In genomic region chr1:172317431-172317830, GRCm38 (mm10) we compare ENCODE assay signal across 18 mouse cellular contexts. TPM values are rescaled to one million over a fixed set of nuclear protein-coding genes. Genes with fewer than 3 reads are reported as not detected.
DNase-seq lines count a peak whose midpoint lies in the region; ATAC-seq and TF ChIP-seq lines count a peak whose summit lies in the region.
"Had no signal": no experiment of that assay in that cellular context is flagged by ENCODE, and none has a peak within 500 bp of the region (broad histone marks: within the 10 kb centered on the region; RNA-seq: fewer than 3 reads in every experiment).

No protein-coding gene starts in this region.

- no peak for ATAC-seq in forebrain, embryonic 12.5 days (ENCODE audit: low FRiP score)
- no peak for ATAC-seq in forebrain, embryonic 16.5 days
- no peak for ATAC-seq in embryonic facial prominence, embryonic 12.5 days (ENCODE audit: insufficient number of reproducible peaks, insufficient read depth, low FRiP score, low TSS enrichment)
- ATAC-seq: activated CD4-positive, CD25-positive, alpha-beta regulatory T cell, adult 4 months; liver, embryonic 12.5 days had no signal

- H3K9ac ChIP-seq in forebrain, embryonic 12.5 days, result no peak overlapping the region
- H3K9ac ChIP-seq in forebrain, embryonic 16.5 days (replicated peaks; ENCODE audit: low read depth, low read length), result no peak overlapping the region; the same call in 1 of the 2 replicates
- H3K9ac ChIP-seq in ES-E14 (ENCODE audit: insufficient read depth, low read depth, low read length, poor library complexity, severe bottlenecking), result peak overlapping the region; percentile 49
- H3K9ac ChIP-seq in embryonic facial prominence, embryonic 12.5 days, result no peak overlapping the region
- H3K9ac ChIP-seq: embryonic facial prominence, embryonic 15.5 days; liver, embryonic 12.5 days had no signal

- H3K4me3 ChIP-seq in forebrain, embryonic 12.5 days (replicated peaks), result no peak overlapping the region
- H3K4me3 ChIP-seq in forebrain, embryonic 16.5 days (replicated peaks; ENCODE audit: low read length), result no peak overlapping the region
- no peak overlapping the region for H3K4me3 ChIP-seq in layer of hippocampus, adult 2 months
- H3K4me3 ChIP-seq in ES-E14 (ENCODE audit: insufficient read depth in 1 of 2, low read depth in 1 of 2, low read length in 2 of 2, poor library complexity in 1 of 2, severe bottlenecking in 1 of 2), result peak overlapping the region; percentile 42 to 45
- no peak overlapping the region for H3K4me3 ChIP-seq in embryonic facial prominence, embryonic 12.5 days
- H3K4me3 ChIP-seq: embryonic facial prominence, embryonic 15.5 days; liver, embryonic 12.5 days; megakaryocyte, embryonic 14.5 days had no signal

- in situ Hi-C loops in ES-E14 (cut with MboI; ENCODE audit: low sequenced_read_pairs in 2 of 2, unreplicated experiment in 2 of 2), result loop anchor here in 1 of 2 experiments (10.0 kb wide), 1 partner anchor 173 kb away; the partner anchor contains the start of gene Dcaf8

- no peak for TF ChIP-seq CTCF in layer of hippocampus, adult 2 months (conservative IDR thresholded peaks at IDR 0.05)

- peak in 1 of 2 experiments; percentile 22 for DNase-seq in layer of hippocampus, adult 2 months (ENCODE audit: low spot score in 2 of 2)
- DNase-seq in layer of hippocampus, adult 11-12 months (ENCODE audit: low spot score), result no peak
- DNase-seq in ES-E14 (ENCODE audit: low read depth, low spot score), result no peak
- DNase-seq in kidney, adult 11 months, result no peak
- DNase-seq in yolk sac, embryonic 10.5 days (ENCODE audit: low spot score), result no peak
- DNase-seq: adrenal gland, postnatal 36 days; kidney, adult 8-10 months; spleen, adult 18-20 months; thymus, postnatal 25 days had no signal

- no peak overlapping the region for H3K4me2 ChIP-seq in forebrain, embryonic 12.5 days
- H3K4me2 ChIP-seq in forebrain, embryonic 16.5 days (ENCODE audit: low read length), result no peak overlapping the region
- H3K4me2 ChIP-seq in embryonic facial prominence, embryonic 12.5 days (replicated peaks), result 0 out of 2 replicates have a peak overlapping the region, but pooled peaks have one; percentile 14
- H3K4me2 ChIP-seq: embryonic facial prominence, embryonic 15.5 days; liver, embryonic 12.5 days had no signal

- no peaks in the 10 kb centered on the region for H3K9me3 ChIP-seq in forebrain, embryonic 12.5 days
- no peaks in the 10 kb centered on the region for H3K9me3 ChIP-seq in forebrain, embryonic 16.5 days (ENCODE audit: control insufficient read depth, low read length)
- no peaks in the 10 kb centered on the region for H3K9me3 ChIP-seq in ES-E14 (ENCODE audit: control insufficient read depth, insufficient read depth, low read depth, low read length)
- H3K9me3 ChIP-seq in embryonic facial prominence, embryonic 12.5 days, result no peaks in the 10 kb centered on the region
- H3K9me3 ChIP-seq: embryonic facial prominence, embryonic 15.5 days; liver, embryonic 12.5 days; megakaryocyte, embryonic 14.5 days had no signal

- peaks cover 54% of the 10 kb centered on the region for H3K36me3 ChIP-seq in forebrain, embryonic 12.5 days (replicated peaks)
- H3K36me3 ChIP-seq in forebrain, embryonic 16.5 days (ENCODE audit: control insufficient read depth, insufficient read depth), result 0 out of 2 replicates have a peak, but pooled peaks cover 2% of the 10 kb centered on the region
- H3K36me3 ChIP-seq in ES-E14 (ENCODE audit: control insufficient read depth, insufficient read depth, low read length, poor library complexity, severe bottlenecking), result peaks cover 4% of the 10 kb centered on the region; the same call in 1 of the 2 replicates
- H3K36me3 ChIP-seq in embryonic facial prominence, embryonic 12.5 days, result peaks cover 15% of the 10 kb centered on the region; the same call in 1 of the 2 replicates

- no peaks in the 10 kb centered on the region for H3K27me3 ChIP-seq in forebrain, embryonic 12.5 days
- H3K27me3 ChIP-seq in forebrain, embryonic 16.5 days (replicated peaks; ENCODE audit: control insufficient read depth, insufficient read depth, low read length), result no peaks in the 10 kb centered on the region
- no peaks in the 10 kb centered on the region for H3K27me3 ChIP-seq in embryonic facial prominence, embryonic 12.5 days
- H3K27me3 ChIP-seq: embryonic facial prominence, embryonic 15.5 days had no signal

- H3K4me1 ChIP-seq in forebrain, embryonic 12.5 days, result peaks cover 84% of the 10 kb centered on the region
- peaks cover 57% of the 10 kb centered on the region for H3K4me1 ChIP-seq in forebrain, embryonic 16.5 days (replicated peaks; ENCODE audit: control insufficient read depth, insufficient read depth, low read length)
- peaks cover 1 to 23% of the 10 kb centered on the region in 2 experiments; a peak in 2 of 4 replicates for H3K4me1 ChIP-seq in ES-E14 (ENCODE audit: control insufficient read depth in 2 of 2, insufficient read depth in 2 of 2, low read length in 2 of 2, poor library complexity in 1 of 2)
- H3K4me1 ChIP-seq in embryonic facial prominence, embryonic 12.5 days, result peaks cover 18% of the 10 kb centered on the region

- H3K27ac ChIP-seq in forebrain, embryonic 12.5 days, result 0 out of 2 replicates have a peak overlapping the region, but pooled peaks have one; percentile 75
- no peak overlapping the region for H3K27ac ChIP-seq in forebrain, embryonic 16.5 days (ENCODE audit: low read length)
- peak overlapping the region; percentile 89 for H3K27ac ChIP-seq in layer of hippocampus, adult 2 months
- no peak overlapping the region for H3K27ac ChIP-seq in ES-E14 (ENCODE audit: insufficient read depth, low read depth, low read length, poor library complexity, severe bottlenecking)
- no peak overlapping the region for H3K27ac ChIP-seq in embryonic facial prominence, embryonic 12.5 days
- H3K27ac ChIP-seq: embryonic facial prominence, embryonic 15.5 days; liver, embryonic 12.5 days had no signal

- WGBS in forebrain, embryonic 12.5 days, result 67% methylated on average over 18 of the region's 18 CpGs
- 59% methylated on average over 18 of the region's 18 CpGs for WGBS in forebrain, embryonic 16.5 days
- 47% methylated on average over 18 of the region's 18 CpGs for WGBS in embryonic facial prominence, embryonic 12.5 days

TF ChIP-seq in ES-E14, 5 proteins besides CTCF, POLR2A, EP300 and RAD21:
- no peak for TF ChIP-seq ZC3H11A (IDR thresholded peaks at IDR 0.05; ENCODE audit: borderline replicate concordance, low read depth, low read length)
- no peak for TF ChIP-seq HCFC1 (IDR thresholded peaks at IDR 0.05; ENCODE audit: borderline replicate concordance, insufficient read depth, low read length)
- TF ChIP-seq CHD2 (IDR thresholded peaks at IDR 0.05; ENCODE audit: low read depth, low read length), result no peak
- no peak for TF ChIP-seq ZNF384 (IDR thresholded peaks at IDR 0.05; ENCODE audit: low read depth, low read length)
- no peak for TF ChIP-seq MAFK (IDR thresholded peaks at IDR 0.05; ENCODE audit: insufficient read depth, low read depth, low read length)
TF ChIP-seq in ES-E14: peak in this region for 0.

RNA-seq across cellular contexts. Expression of gene Kcnj9, which starts 11.7 kb away (rescaled TPM):
- polyA plus RNA-seq in forebrain, embryonic 12.5 days (2016; fragmentation: Nextera tagmentation; extraction: Ambion mirVana), result 2.5 and 2.8 TPM in 2 replicates
- 2.6 and 4.2 TPM in 2 replicates for polyA plus RNA-seq in forebrain, embryonic 16.5 days (2015; fragmentation: Nextera tagmentation; extraction: Ambion mirVana)
- 10 to 100 TPM; 67.2 to 69.2 TPM for total RNA-seq in layer of hippocampus, adult 2 months (2021)
- total RNA-seq in ES-E14 (2012; rRNA removed), result 1.2 and 1.7 TPM in 2 replicates
- polyA plus RNA-seq in embryonic facial prominence, embryonic 12.5 days (2016; fragmentation: Nextera tagmentation; extraction: Ambion mirVana), result 0.15 and 0.22 TPM in 2 replicates
- polyA plus RNA-seq: liver, embryonic 12.5 days; lung, embryonic 16.5 days; stomach, embryonic 16.5 days had no signal

RNA-seq across cellular contexts. Expression of gene Atp1a2, which starts 19.6 kb away (rescaled TPM):
- polyA plus RNA-seq in forebrain, embryonic 12.5 days (2016; fragmentation: Nextera tagmentation; extraction: Ambion mirVana), result 9.5 and 10.8 TPM in 2 replicates
- polyA plus RNA-seq in forebrain, embryonic 16.5 days (2015; fragmentation: Nextera tagmentation; extraction: Ambion mirVana), result 42.4 and 47.1 TPM in 2 replicates
- total RNA-seq in layer of hippocampus, adult 2 months (2021), result 100 to 1,000 TPM; 585 to 600 TPM
- total RNA-seq in ES-E14 (2012; rRNA removed), result 0.31 and 0.48 TPM in 2 replicates
- 4.5 and 4.7 TPM in 2 replicates for polyA plus RNA-seq in embryonic facial prominence, embryonic 12.5 days (2016; fragmentation: Nextera tagmentation; extraction: Ambion mirVana)

RNA-seq across cellular contexts. Expression of gene Kcnj10, which starts 23.6 kb away (rescaled TPM):
- polyA plus RNA-seq in forebrain, embryonic 12.5 days (2016; fragmentation: Nextera tagmentation; extraction: Ambion mirVana), result 0.93 and 1.2 TPM in 2 replicates
- polyA plus RNA-seq in forebrain, embryonic 16.5 days (2015; fragmentation: Nextera tagmentation; extraction: Ambion mirVana), result 2.1 and 2.2 TPM in 2 replicates
- 10 to 100 TPM; 83.2 to 91.6 TPM for total RNA-seq in layer of hippocampus, adult 2 months (2021)
- total RNA-seq in ES-E14 (2012; rRNA removed), result 0.80 and 1.2 TPM in 2 replicates
- polyA plus RNA-seq in embryonic facial prominence, embryonic 12.5 days (2016; fragmentation: Nextera tagmentation; extraction: Ambion mirVana), result 0.06 and 0.08 TPM in 2 replicates

RNA-seq across cellular contexts. Expression of gene Igsf8, which starts 56.0 kb away (rescaled TPM):
- polyA plus RNA-seq in forebrain, embryonic 12.5 days (2016; fragmentation: Nextera tagmentation; extraction: Ambion mirVana), result 122 and 127 TPM in 2 replicates
- polyA plus RNA-seq in forebrain, embryonic 16.5 days (2015; fragmentation: Nextera tagmentation; extraction: Ambion mirVana), result 136 and 152 TPM in 2 replicates
- total RNA-seq in layer of hippocampus, adult 2 months (2021), result 100 to 1,000 TPM; 255 to 257 TPM
- total RNA-seq in ES-E14 (2012; rRNA removed), result 43.5 and 108 TPM in 2 replicates
- 45.4 and 45.8 TPM in 2 replicates for polyA plus RNA-seq in embryonic facial prominence, embryonic 12.5 days (2016; fragmentation: Nextera tagmentation; extraction: Ambion mirVana)

RNA-seq across cellular contexts. Expression of gene Pigm, which starts 58.9 kb away (rescaled TPM):
- 10.9 and 11.5 TPM in 2 replicates for polyA plus RNA-seq in forebrain, embryonic 12.5 days (2016; fragmentation: Nextera tagmentation; extraction: Ambion mirVana)
- polyA plus RNA-seq in forebrain, embryonic 16.5 days (2015; fragmentation: Nextera tagmentation; extraction: Ambion mirVana), result 4.5 and 4.7 TPM in 2 replicates
- 1 to 10 TPM; 8.3 to 9.2 TPM for total RNA-seq in layer of hippocampus, adult 2 months (2021)
- total RNA-seq in ES-E14 (2012; rRNA removed), result 25.4 and 25.6 TPM in 2 replicates
- 9.9 and 10.3 TPM in 2 replicates for polyA plus RNA-seq in embryonic facial prominence, embryonic 12.5 days (2016; fragmentation: Nextera tagmentation; extraction: Ambion mirVana)

Comparison
In these comparisons a context has a peak if more than half of its experiments do, and no peak if none do; other contexts are left out.
1. H3K27ac ChIP-seq: peak in forebrain, embryonic 12.5 days (single experiment) and layer of hippocampus, adult 2 months (single experiment); none in forebrain, embryonic 16.5 days (single experiment), ES-E14 (single experiment) and embryonic facial prominence, embryonic 12.5 days (single experiment).
2. H3K4me3 ChIP-seq: peak in ES-E14 (2 of 2); none in forebrain, embryonic 12.5 days (single experiment), forebrain, embryonic 16.5 days (single experiment), layer of hippocampus, adult 2 months (single experiment) and embryonic facial prominence, embryonic 12.5 days (single experiment).